Comparison of ENCODE assay signal across 8 mouse cellular contexts in the genomic region with DNA sequence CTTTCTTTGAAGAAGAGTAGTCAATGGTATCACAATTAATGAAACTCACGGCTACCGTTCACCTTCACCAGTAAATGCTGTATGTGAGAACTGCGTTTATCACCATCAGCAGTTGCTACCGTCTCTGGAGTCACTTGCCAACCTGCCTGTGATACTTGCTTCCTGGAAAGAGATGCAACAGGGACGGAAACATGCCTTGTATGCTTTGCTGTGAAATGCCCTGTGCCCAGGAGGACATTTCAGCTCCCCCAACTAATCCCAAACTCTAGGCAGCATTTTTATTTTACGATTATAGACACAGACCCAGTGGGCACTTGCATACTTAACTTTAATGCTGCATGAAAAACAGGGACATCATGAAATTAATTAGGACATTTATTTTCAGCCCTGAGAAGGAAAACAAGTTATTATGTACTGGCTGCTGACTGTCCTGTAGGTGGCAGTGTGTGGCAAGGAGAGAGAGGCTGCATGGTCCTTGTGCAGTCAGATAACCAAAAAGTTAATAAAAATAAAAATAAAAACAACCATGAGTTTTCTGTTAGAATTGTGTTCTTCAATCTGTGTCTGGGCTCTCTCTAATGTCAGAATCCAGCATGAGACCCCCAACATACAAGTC.
DNase-seq lines count a peak whose midpoint lies in the region; ATAC-seq lines count a peak whose summit lies in the region.

No protein-coding gene starts in this region.

- H3K4me3 ChIP-seq in hindbrain, embryonic 10.5 days, result no peak overlapping the region
- H3K4me3 ChIP-seq in midbrain, embryonic 14.5 days (replicated peaks; ENCODE audit: low read depth, low read length), result no peak overlapping the region

- no peaks in the 10 kb centered on the region for H3K4me1 ChIP-seq in hindbrain, embryonic 10.5 days (replicated peaks)
- H3K4me1 ChIP-seq in midbrain, embryonic 14.5 days (ENCODE audit: control insufficient read depth, insufficient read depth, low read length), result peaks cover 12% of the 10 kb centered on the region; the same call in 1 of the 2 replicates

- DNase-seq in adrenal gland, adult (ENCODE audit: inconsistent age in 2 of 2, low spot score in 1 of 2), result peak; percentile 26 to 65
- no peak for DNase-seq in adrenal gland, postnatal 4 days (ENCODE audit: low spot score in 2 of 2)
- peak; percentile 53 for DNase-seq in ZHBTc4 (ENCODE audit: low read depth, low spot score)
- peak; percentile 28 for DNase-seq in hindbrain, embryonic 10.5 days (ENCODE audit: low spot score)
- peak; percentile 55 to 75 for DNase-seq in layer of hippocampus, postnatal 14 days (ENCODE audit: low spot score in 2 of 2)
- peak; percentile 85 for DNase-seq in midbrain, embryonic 14.5 days
- no peak for DNase-seq in thymus, postnatal 36 days

- no peaks in the 10 kb centered on the region for H3K9me3 ChIP-seq in hindbrain, embryonic 10.5 days
- no peaks in the 10 kb centered on the region for H3K9me3 ChIP-seq in midbrain, embryonic 14.5 days (ENCODE audit: control insufficient read depth, low read length)

- WGBS in hindbrain, embryonic 10.5 days, result 62% methylated on average over 6 of the region's 6 CpGs
- WGBS in midbrain, embryonic 14.5 days, result 59% methylated on average over 6 of the region's 6 CpGs

- ATAC-seq in common myeloid progenitor, adult 5-6 weeks (replicated peaks; ENCODE audit: low read depth, poor library complexity, severe bottlenecking), result peak; percentile 86
- peak; percentile 65; the same call in 1 of the 2 replicates for ATAC-seq in midbrain, embryonic 14.5 days (ENCODE audit: low FRiP score, low TSS enrichment)

- H3K9ac ChIP-seq in midbrain, embryonic 14.5 days (replicated peaks; ENCODE audit: low read length), result no peak overlapping the region

- no peaks in the 10 kb centered on the region for H3K36me3 ChIP-seq in hindbrain, embryonic 10.5 days
- no peaks in the 10 kb centered on the region for H3K36me3 ChIP-seq in midbrain, embryonic 14.5 days (ENCODE audit: control insufficient read depth, insufficient read depth, low read length)

- H3K27ac ChIP-seq in hindbrain, embryonic 10.5 days, result no peak overlapping the region
- no peak overlapping the region; the same call in 1 of the 2 replicates for H3K27ac ChIP-seq in midbrain, embryonic 14.5 days (replicated peaks; ENCODE audit: low read depth, low read length)

- H3K4me2 ChIP-seq in midbrain, embryonic 14.5 days (ENCODE audit: low read length), result no peak overlapping the region

- no peaks in the 10 kb centered on the region for H3K27me3 ChIP-seq in hindbrain, embryonic 10.5 days (ENCODE audit: insufficient read depth, poor library complexity, severe bottlenecking)
- H3K27me3 ChIP-seq in midbrain, embryonic 14.5 days (ENCODE audit: control insufficient read depth, insufficient read depth, low read length), result no peaks in the 10 kb centered on the region

Comparison
In these comparisons a context has a peak if more than half of its experiments do, and no peak if none do; other contexts are left out.
1. DNase-seq: peak in adrenal gland, adult (2 of 2), ZHBTc4 (single experiment), hindbrain, embryonic 10.5 days (single experiment), layer of hippocampus, postnatal 14 days (2 of 2) and midbrain, embryonic 14.5 days (single experiment); none in adrenal gland, postnatal 4 days (0 of 2) and thymus, postnatal 36 days (0 of 2).